Mouse (Mus musculus): Measurements from ENCODE around the gene Ttc33. TPM values are rescaled to one million over a fixed set of nuclear protein-coding genes. Genes with fewer than 3 reads are reported as not detected.

The Ttc33 gene
- polyA plus RNA-seq, 1 experiment from 2014 or later, result 49.3 TPM

DNA sequence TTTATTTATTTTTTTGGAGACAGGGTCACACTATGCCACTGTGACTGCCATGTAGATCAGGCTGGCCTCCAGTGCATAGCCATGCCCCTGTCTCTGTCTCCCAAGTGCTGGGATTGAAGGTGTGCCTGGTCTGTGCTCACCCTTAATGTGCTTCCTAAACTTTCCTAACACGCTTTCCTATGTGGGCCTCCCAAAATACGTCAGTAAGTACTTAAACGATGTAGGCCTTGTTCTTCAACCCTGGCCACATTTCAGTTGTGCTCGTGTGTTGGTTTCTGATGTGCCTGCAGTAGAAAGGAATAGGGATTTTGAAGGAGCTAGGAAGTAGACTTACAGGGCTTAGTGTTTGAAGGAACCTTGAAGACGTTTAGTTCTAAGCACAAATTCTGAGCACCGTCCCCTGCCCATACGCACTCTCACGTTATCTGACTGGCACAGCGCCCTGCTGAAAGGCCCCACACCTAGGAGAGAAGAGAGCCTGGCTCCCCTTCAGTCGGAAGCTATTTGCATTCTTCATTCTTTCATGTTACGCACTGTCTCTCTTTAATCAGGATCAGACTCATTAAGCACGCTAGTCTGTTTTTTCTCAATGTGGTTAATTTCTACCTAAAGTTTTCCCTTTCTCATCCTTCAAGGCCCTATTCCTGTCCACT lies 20.1 kb upstream of the Ttc33 start:
- Histone ChIP-seq H3K27me3 (ENCODE audit: control insufficient read depth, insufficient read depth, low read length) (no peaks in the 10 kb centered on the region), H3K4me2 (ENCODE audit: low read depth) (no peak overlapping the region), H3K36me3 (ENCODE audit: control insufficient read depth, insufficient read depth, low read length) (peaks cover 4% of the 10 kb centered on the region), H3K4me3 (ENCODE audit: low read depth, low read length) (no peak overlapping the region), H3K27ac (ENCODE audit: low read depth, low read length) (no peak overlapping the region), H3K9me3 (ENCODE audit: control insufficient read depth, low read length) (no peaks in the 10 kb centered on the region), H3K9ac (ENCODE audit: low read length) (no peak overlapping the region), H3K4me1 (ENCODE audit: control insufficient read depth, insufficient read depth, low read length) (no peaks in the 10 kb centered on the region)
- 93% methylated on average over 12 of the region's 12 CpGs for WGBS
- DNase-seq (ENCODE audit: low spot score), result no peak
- ATAC-seq (ENCODE audit: insufficient read depth, low FRiP score, low TSS enrichment), result no peak

DNA sequence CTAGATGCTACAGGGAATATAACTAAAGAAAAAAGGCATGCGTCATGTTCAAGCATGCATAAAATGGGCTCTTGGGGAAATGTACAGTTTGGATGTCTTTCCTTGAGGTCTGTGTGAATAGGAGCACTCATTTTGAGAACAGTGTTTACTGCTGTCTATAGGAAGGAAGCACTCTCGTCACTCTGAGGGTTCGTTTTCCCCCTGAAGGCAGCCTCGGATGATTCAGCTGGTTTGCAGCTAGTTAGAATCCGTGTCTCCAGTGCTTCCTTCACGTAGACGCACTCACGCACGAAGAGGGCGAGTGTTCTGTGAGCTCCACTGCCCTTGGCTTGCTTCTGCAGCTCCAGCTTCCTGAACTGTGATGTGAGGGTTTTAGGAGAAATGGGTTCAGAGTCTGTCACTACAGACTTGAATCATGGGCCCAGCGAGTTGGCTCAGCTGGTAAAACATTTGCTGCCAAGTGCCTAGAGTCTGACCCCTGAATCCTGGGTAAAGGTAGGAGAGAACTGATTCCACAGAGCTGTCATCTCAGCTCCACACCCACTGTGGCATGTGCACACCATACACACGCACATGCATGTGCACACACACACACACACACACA lies 12.0 kb upstream of the Ttc33 start:
- H3K4me2 ChIP-seq (ENCODE audit: low read depth), result no peak overlapping the region
- H3K36me3 ChIP-seq (ENCODE audit: control insufficient read depth, insufficient read depth, low read length), result peaks cover 9% of the 10 kb centered on the region
- no peak overlapping the region for H3K4me3 ChIP-seq (ENCODE audit: low read depth, low read length)
- no peaks in the 10 kb centered on the region for H3K4me1 ChIP-seq (ENCODE audit: control insufficient read depth, insufficient read depth, low read length)
- WGBS, result 89% methylated on average over 12 of the region's 12 CpGs
- no peak for ATAC-seq (ENCODE audit: insufficient read depth, low FRiP score, low TSS enrichment)
- H3K9ac ChIP-seq (ENCODE audit: low read length), result no peak overlapping the region
- no peaks in the 10 kb centered on the region for H3K9me3 ChIP-seq (ENCODE audit: control insufficient read depth, low read length)
- no peak overlapping the region for H3K27ac ChIP-seq (ENCODE audit: low read depth, low read length)
- no peaks in the 10 kb centered on the region for H3K27me3 ChIP-seq (ENCODE audit: control insufficient read depth, insufficient read depth, low read length)
- no peak for DNase-seq (ENCODE audit: low spot score)

DNA sequence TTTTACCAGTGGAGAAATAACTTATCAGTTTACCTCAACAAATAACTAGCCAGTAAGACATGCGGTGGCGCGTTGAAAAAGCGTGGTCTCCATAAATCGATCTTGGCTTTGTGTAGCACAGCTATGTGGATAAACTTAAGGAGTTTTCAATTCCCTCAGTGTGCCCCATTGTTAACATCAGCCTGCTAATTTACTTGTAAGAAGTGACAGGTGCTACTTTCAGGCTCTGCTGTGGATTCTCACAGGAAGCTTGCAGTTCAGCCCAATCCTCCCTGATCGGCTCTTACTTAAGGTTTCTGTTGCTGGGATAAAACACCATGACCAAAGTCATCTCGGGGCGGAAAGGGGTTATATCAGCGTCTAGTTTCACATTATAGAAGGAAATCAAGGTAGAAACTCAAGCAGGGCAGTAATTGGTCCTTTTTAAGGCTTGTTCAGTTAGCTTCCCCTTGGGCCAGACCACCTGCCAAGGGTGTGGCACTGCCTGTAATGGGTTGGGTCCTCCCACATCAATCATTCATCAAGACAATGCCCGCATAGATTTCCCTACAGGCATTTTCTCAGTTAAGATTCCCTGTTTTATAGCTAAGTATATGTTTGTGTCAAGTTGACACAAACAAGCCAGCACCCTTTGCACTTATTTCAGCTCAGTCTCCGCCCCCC lies 526 bp upstream of the Ttc33 start:
- H3K4me2 ChIP-seq (ENCODE audit: low read depth), result peak overlapping the region; percentile 61
- 47% methylated on average over 10 of the region's 11 CpGs for WGBS
- no peaks in the 10 kb centered on the region for H3K9me3 ChIP-seq (ENCODE audit: control insufficient read depth, low read length)
- no peaks in the 10 kb centered on the region for H3K27me3 ChIP-seq (ENCODE audit: control insufficient read depth, insufficient read depth, low read length)
- H3K9ac ChIP-seq (ENCODE audit: low read length), result peak overlapping the region; percentile 84
- H3K27ac ChIP-seq (ENCODE audit: low read depth, low read length), result peak overlapping the region; percentile 42; the same call in 1 of the 2 replicates
- 0 out of 2 replicates have a peak, but pooled peaks cover 3% of the 10 kb centered on the region for H3K4me1 ChIP-seq (ENCODE audit: control insufficient read depth, insufficient read depth, low read length)
- peak overlapping the region; percentile 89 for H3K4me3 ChIP-seq (ENCODE audit: low read depth, low read length)
- DNase-seq (ENCODE audit: low spot score), result no peak
- peak; percentile 39 for ATAC-seq (ENCODE audit: insufficient read depth, low FRiP score, low TSS enrichment)
- H3K36me3 ChIP-seq (ENCODE audit: control insufficient read depth, insufficient read depth, low read length), result no peaks in the 10 kb centered on the region

- WGBS, result 40% methylated on average over 10 of the region's 10 CpGs
- Histone ChIP-seq H3K4me2 (ENCODE audit: low read depth) (peak overlapping the region; percentile 61), H3K9me3 (ENCODE audit: control insufficient read depth, low read length) (no peaks in the 10 kb centered on the region), H3K4me3 (ENCODE audit: low read depth, low read length) (peak overlapping the region; percentile 89), H3K9ac (ENCODE audit: low read length) (peak overlapping the region; percentile 84), H3K27ac (ENCODE audit: low read depth, low read length) (no peak overlapping the region), H3K4me1 (ENCODE audit: control insufficient read depth, insufficient read depth, low read length) (0 out of 2 replicates have a peak, but pooled peaks cover 3% of the 10 kb centered on the region), H3K27me3 (ENCODE audit: control insufficient read depth, insufficient read depth, low read length) (no peaks in the 10 kb centered on the region), H3K36me3 (ENCODE audit: control insufficient read depth, insufficient read depth, low read length) (no peaks in the 10 kb centered on the region)
- DNase-seq (ENCODE audit: low spot score) (no peak), ATAC-seq (ENCODE audit: insufficient read depth, low FRiP score, low TSS enrichment) (0 out of 2 replicates have a peak, but pooled peaks have one; percentile 1)
Measured at GRCm38 (mm10) chr15:5186293-5186675, 959 bp downstream of the Ttc33 start.

DNA sequence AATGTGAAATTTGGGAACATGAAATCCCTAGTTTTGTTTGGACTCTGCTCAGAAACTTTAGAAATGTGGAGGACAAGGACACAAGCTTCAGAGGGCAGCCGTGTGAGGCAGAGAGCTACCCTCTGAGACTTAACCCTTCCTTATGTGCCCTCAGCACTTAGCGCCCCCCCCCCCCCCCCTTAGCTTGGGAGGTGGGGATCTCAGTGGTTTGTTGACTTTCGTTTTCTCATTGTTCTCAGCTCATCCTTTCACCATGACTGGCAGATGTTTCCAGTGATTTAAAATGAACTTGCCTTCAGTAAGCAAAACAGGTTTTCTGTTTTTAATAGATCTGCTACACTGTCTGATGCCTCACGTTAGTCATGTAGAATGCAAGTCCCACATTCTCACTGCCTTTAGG lies 1.8 kb downstream of the Ttc33 start:
- no peak overlapping the region for H3K4me3 ChIP-seq (ENCODE audit: low read depth, low read length)
- H3K9me3 ChIP-seq (ENCODE audit: control insufficient read depth, low read length), result no peaks in the 10 kb centered on the region
- no peaks in the 10 kb centered on the region for H3K36me3 ChIP-seq (ENCODE audit: control insufficient read depth, insufficient read depth, low read length)
- H3K27me3 ChIP-seq (ENCODE audit: control insufficient read depth, insufficient read depth, low read length), result no peaks in the 10 kb centered on the region
- 70% methylated on average over 3 of the region's 4 CpGs for WGBS
- H3K4me1 ChIP-seq (ENCODE audit: control insufficient read depth, insufficient read depth, low read length), result 0 out of 2 replicates have a peak, but pooled peaks cover 3% of the 10 kb centered on the region
- no peak overlapping the region for H3K27ac ChIP-seq (ENCODE audit: low read depth, low read length)
- DNase-seq (ENCODE audit: low spot score), result no peak
- no peak overlapping the region for H3K9ac ChIP-seq (ENCODE audit: low read length)
- ATAC-seq (ENCODE audit: insufficient read depth, low FRiP score, low TSS enrichment), result no peak
- H3K4me2 ChIP-seq (ENCODE audit: low read depth), result no peak overlapping the region

GRCm38 (mm10) chr15:5188029-5188428 lies 2.7 kb downstream of the Ttc33 start:
- Histone ChIP-seq H3K36me3 (ENCODE audit: control insufficient read depth, insufficient read depth, low read length) (no peaks in the 10 kb centered on the region), H3K27ac (ENCODE audit: low read depth, low read length) (no peak overlapping the region), H3K9ac (ENCODE audit: low read length) (no peak overlapping the region), H3K27me3 (ENCODE audit: control insufficient read depth, insufficient read depth, low read length) (no peaks in the 10 kb centered on the region), H3K4me1 (ENCODE audit: control insufficient read depth, insufficient read depth, low read length) (0 out of 2 replicates have a peak, but pooled peaks cover 3% of the 10 kb centered on the region), H3K4me2 (ENCODE audit: low read depth) (no peak overlapping the region), H3K4me3 (ENCODE audit: low read depth, low read length) (no peak overlapping the region), H3K9me3 (ENCODE audit: control insufficient read depth, low read length) (no peaks in the 10 kb centered on the region)
- ATAC-seq (ENCODE audit: insufficient read depth, low FRiP score, low TSS enrichment) (no peak), DNase-seq (ENCODE audit: low spot score) (no peak)
- 100% methylated on average over 1 of the region's 1 CpGs for WGBS

- no peak for ATAC-seq (ENCODE audit: insufficient read depth, low FRiP score, low TSS enrichment)
- H3K27me3 ChIP-seq (ENCODE audit: control insufficient read depth, insufficient read depth, low read length), result no peaks in the 10 kb centered on the region
- H3K4me1 ChIP-seq (ENCODE audit: control insufficient read depth, insufficient read depth, low read length), result 0 out of 2 replicates have a peak, but pooled peaks cover 2% of the 10 kb centered on the region
- no peak overlapping the region for H3K4me3 ChIP-seq (ENCODE audit: low read depth, low read length)
- no peaks in the 10 kb centered on the region for H3K9me3 ChIP-seq (ENCODE audit: control insufficient read depth, low read length)
- WGBS, result 79% methylated on average over 10 of the region's 10 CpGs
- H3K27ac ChIP-seq (ENCODE audit: low read depth, low read length), result no peak overlapping the region
- no peak overlapping the region for H3K4me2 ChIP-seq (ENCODE audit: low read depth)
- no peak for DNase-seq (ENCODE audit: low spot score)
- H3K9ac ChIP-seq (ENCODE audit: low read length), result no peak overlapping the region
- H3K36me3 ChIP-seq (ENCODE audit: control insufficient read depth, insufficient read depth, low read length), result no peaks in the 10 kb centered on the region
Measured at GRCm38 (mm10) chr15:5189504-5190093, 4.3 kb downstream of the Ttc33 start.

- Histone ChIP-seq H3K36me3 (ENCODE audit: control insufficient read depth, insufficient read depth, low read length) (no peaks in the 10 kb centered on the region), H3K4me3 (ENCODE audit: low read depth, low read length) (no peak overlapping the region), H3K9ac (ENCODE audit: low read length) (no peak overlapping the region), H3K4me1 (ENCODE audit: control insufficient read depth, insufficient read depth, low read length) (no peaks in the 10 kb centered on the region), H3K27ac (ENCODE audit: low read depth, low read length) (no peak overlapping the region), H3K27me3 (ENCODE audit: control insufficient read depth, insufficient read depth, low read length) (no peaks in the 10 kb centered on the region), H3K9me3 (ENCODE audit: control insufficient read depth, low read length) (no peaks in the 10 kb centered on the region), H3K4me2 (ENCODE audit: low read depth) (no peak overlapping the region)
- WGBS, result 85% methylated on average over 3 of the region's 3 CpGs
- no peak for ATAC-seq (ENCODE audit: insufficient read depth, low FRiP score, low TSS enrichment)
- DNase-seq (ENCODE audit: low spot score), result no peak
Measured at GRCm38 (mm10) chr15:5193833-5194232, 8.5 kb downstream of the Ttc33 start.
